ENCODE assay signal across 17 mouse cellular contexts in genomic region chr13:56329769-56330168, GRCm38 (mm10). TPM values are rescaled to one million over a fixed set of nuclear protein-coding genes. Genes with fewer than 3 reads are reported as not detected.
DNase-seq lines count a peak whose midpoint lies in the region; ATAC-seq and TF ChIP-seq lines count a peak whose summit lies in the region.
"Had no signal": no experiment of that assay in that cellular context is flagged by ENCODE, and none has a peak within 500 bp of the region (broad histone marks: within the 10 kb centered on the region; RNA-seq: fewer than 3 reads in every experiment).

No protein-coding gene starts in this region.

- H3K27ac ChIP-seq in hindbrain, embryonic 14.5 days: no peak overlapping the region
- no peak overlapping the region for H3K27ac ChIP-seq in hindbrain, embryonic 10.5 days
- peak overlapping the region; percentile 14; the same call in 1 of the 2 replicates for H3K27ac ChIP-seq in embryonic facial prominence, embryonic 11.5 days (replicated peaks; ENCODE audit: low read depth, low read length)
- H3K27ac ChIP-seq in midbrain, embryonic 13.5 days: no peak overlapping the region
- H3K27ac ChIP-seq: kidney, postnatal 0 days had no signal

- DNase-seq in hindbrain, embryonic 14.5 days (ENCODE audit: low spot score): no peak
- no peak for DNase-seq in hindbrain, embryonic 10.5 days (ENCODE audit: low spot score)
- peak; percentile 80 for DNase-seq in brain, embryonic 14.5 days (ENCODE audit: low read depth)
- no peak for DNase-seq in embryonic facial prominence, embryonic 11.5 days (ENCODE audit: low spot score)
- no peak for DNase-seq in kidney, postnatal 10 days
- no peak for DNase-seq in frontal cortex, postnatal 25 days (ENCODE audit: low spot score in 2 of 2)
- DNase-seq: adrenal gland, adult 2 months; cerebellum, adult 18-20 months; gastrocnemius, postnatal 36 days; lung, embryonic 14.5 days; right cerebral cortex, postnatal 25 days had no signal

- H3K36me3 ChIP-seq in hindbrain, embryonic 14.5 days (replicated peaks; ENCODE audit: control insufficient read depth, insufficient read depth): no peaks in the 10 kb centered on the region
- no peaks in the 10 kb centered on the region for H3K36me3 ChIP-seq in hindbrain, embryonic 10.5 days
- H3K36me3 ChIP-seq in embryonic facial prominence, embryonic 11.5 days (replicated peaks; ENCODE audit: control insufficient read depth, insufficient read depth, low read depth, low read length): no peaks in the 10 kb centered on the region
- H3K36me3 ChIP-seq in midbrain, embryonic 13.5 days: no peaks in the 10 kb centered on the region
- H3K36me3 ChIP-seq: G1E had no signal

- no peak for TF ChIP-seq CTCF in brain, embryonic 14.5 days (IDR thresholded peaks at IDR 0.05; ENCODE audit: borderline replicate concordance, extremely low read depth, insufficient read depth, insufficient read length)

- WGBS in hindbrain, embryonic 14.5 days: 48% methylated on average over 6 of the region's 6 CpGs
- 79% methylated on average over 6 of the region's 6 CpGs for whole genome bisulfite sequencing in hindbrain, embryonic 10.5 days
- WGBS in embryonic facial prominence, embryonic 11.5 days: 79% methylated on average over 6 of the region's 6 CpGs
- WGBS in midbrain, embryonic 13.5 days: 40% methylated on average over 6 of the region's 6 CpGs

- peaks cover 4% of the 10 kb centered on the region; the same call in 1 of the 2 replicates for H3K4me1 ChIP-seq in hindbrain, embryonic 14.5 days (replicated peaks; ENCODE audit: control insufficient read depth, insufficient read depth, low read length)
- H3K4me1 ChIP-seq in hindbrain, embryonic 10.5 days (replicated peaks): peaks cover 18% of the 10 kb centered on the region
- H3K4me1 ChIP-seq in embryonic facial prominence, embryonic 11.5 days (ENCODE audit: control insufficient read depth, insufficient read depth, low read length): 0 out of 2 replicates have a peak, but pooled peaks cover 3% of the 10 kb centered on the region
- peaks cover 34% of the 10 kb centered on the region for H3K4me1 ChIP-seq in midbrain, embryonic 13.5 days (replicated peaks)

- no peaks in the 10 kb centered on the region for H3K9me3 ChIP-seq in hindbrain, embryonic 14.5 days (ENCODE audit: control insufficient read depth, low read length)
- no peaks in the 10 kb centered on the region for H3K9me3 ChIP-seq in hindbrain, embryonic 10.5 days
- H3K9me3 ChIP-seq in embryonic facial prominence, embryonic 11.5 days (replicated peaks; ENCODE audit: control insufficient read depth, low read length): no peaks in the 10 kb centered on the region
- no peaks in the 10 kb centered on the region for H3K9me3 ChIP-seq in midbrain, embryonic 13.5 days

- H3K27me3 ChIP-seq in hindbrain, embryonic 14.5 days (ENCODE audit: control insufficient read depth, insufficient read depth, low read length): no peaks in the 10 kb centered on the region
- H3K27me3 ChIP-seq in hindbrain, embryonic 10.5 days (ENCODE audit: insufficient read depth, poor library complexity, severe bottlenecking): no peaks in the 10 kb centered on the region
- no peaks in the 10 kb centered on the region for H3K27me3 ChIP-seq in embryonic facial prominence, embryonic 11.5 days (ENCODE audit: control insufficient read depth, insufficient read depth, low read length)
- peaks cover 22% of the 10 kb centered on the region for H3K27me3 ChIP-seq in midbrain, embryonic 13.5 days

- H3K9ac ChIP-seq in hindbrain, embryonic 14.5 days: no peak overlapping the region
- no peak overlapping the region for H3K9ac ChIP-seq in embryonic facial prominence, embryonic 11.5 days (replicated peaks; ENCODE audit: low read length)
- no peak overlapping the region for H3K9ac ChIP-seq in midbrain, embryonic 13.5 days (replicated peaks)
- H3K9ac ChIP-seq: lung, embryonic 14.5 days had no signal

- H3K4me3 ChIP-seq in hindbrain, embryonic 14.5 days (replicated peaks; ENCODE audit: low read length): no peak overlapping the region
- no peak overlapping the region for H3K4me3 ChIP-seq in hindbrain, embryonic 10.5 days
- no peak overlapping the region for H3K4me3 ChIP-seq in embryonic facial prominence, embryonic 11.5 days (ENCODE audit: low read depth, low read length)
- H3K4me3 ChIP-seq in midbrain, embryonic 13.5 days (replicated peaks): no peak overlapping the region
- H3K4me3 ChIP-seq: myocyte had no signal

- peak; percentile 69; the same call in 1 of the 2 replicates for ATAC-seq in hindbrain, embryonic 14.5 days (ENCODE audit: low FRiP score)
- no peak for ATAC-seq in embryonic facial prominence, embryonic 11.5 days (replicated peaks; ENCODE audit: insufficient number of reproducible peaks, low FRiP score, low TSS enrichment, low read depth)
- peak; percentile 58 for ATAC-seq in midbrain, embryonic 13.5 days
- ATAC-seq: intestine, postnatal 0 days had no signal

- no peak for TF ChIP-seq POLR2A in brain, embryonic 14.5 days (IDR thresholded peaks at IDR 0.05; ENCODE audit: borderline replicate concordance, extremely low read depth, insufficient read depth, insufficient read length, poor library complexity, severe bottlenecking)

- no peak overlapping the region for H3K4me2 ChIP-seq in hindbrain, embryonic 14.5 days (replicated peaks)
- H3K4me2 ChIP-seq in embryonic facial prominence, embryonic 11.5 days (ENCODE audit: low read depth, low read length): no peak overlapping the region
- H3K4me2 ChIP-seq in midbrain, embryonic 13.5 days (replicated peaks): no peak overlapping the region
- H3K4me2 ChIP-seq: heart, embryonic 11.5 days; lung, embryonic 14.5 days had no signal

RNA-seq across cellular contexts. Expression of gene Cxcl14, which starts 33.4 kb away (rescaled TPM):
- polyA plus RNA-seq in hindbrain, embryonic 14.5 days (2014; fragmentation: Nextera tagmentation; extraction: Ambion mirVana): 2.2 and 5.8 TPM in 2 replicates
- 6.1 and 12.5 TPM in 2 replicates for polyA plus RNA-seq in hindbrain, embryonic 10.5 days (2016; fragmentation: Nextera tagmentation; extraction: Ambion mirVana)
- polyA plus RNA-seq in brain, embryonic 14.5 days (2012; rRNA removed): 30.1 and 35.9 TPM in 2 replicates
- polyA plus RNA-seq in embryonic facial prominence, embryonic 11.5 days (2014; fragmentation: Nextera tagmentation; extraction: Ambion mirVana): 104 and 108 TPM in 2 replicates
- polyA plus RNA-seq in midbrain, embryonic 13.5 days (2015; fragmentation: Nextera tagmentation; extraction: Ambion mirVana): 7.4 and 8.0 TPM in 2 replicates
- polyA plus RNA-seq: G1E, myocyte had no signal
